Mouse (Mus musculus) testis, adult 2 months (tissue): Measurements from ENCODE around the gene Prop1.

Source experiments
- CTCF ChIP-seq: fragments of 200-500 bp; IDR thresholded peaks from 2 replicates; pipeline ENCODE4 v1.5.1; 2012; ENCODE audit warnings: low read depth, mild to moderate bottlenecking, inconsistent platforms, low read length, moderate library complexity; ENCODE audit not compliant: control insufficient read depth, insufficient read depth, insufficient replicate concordance
- POLR2A ChIP-seq: fragments of 200-500 bp; IDR thresholded peaks from 2 replicates; pipeline ENCODE4 v1.6.1; 2012; ENCODE audit warnings: low read depth, mild to moderate bottlenecking, inconsistent platforms, low read length, moderate library complexity; ENCODE audit not compliant: control insufficient read depth

DNA sequence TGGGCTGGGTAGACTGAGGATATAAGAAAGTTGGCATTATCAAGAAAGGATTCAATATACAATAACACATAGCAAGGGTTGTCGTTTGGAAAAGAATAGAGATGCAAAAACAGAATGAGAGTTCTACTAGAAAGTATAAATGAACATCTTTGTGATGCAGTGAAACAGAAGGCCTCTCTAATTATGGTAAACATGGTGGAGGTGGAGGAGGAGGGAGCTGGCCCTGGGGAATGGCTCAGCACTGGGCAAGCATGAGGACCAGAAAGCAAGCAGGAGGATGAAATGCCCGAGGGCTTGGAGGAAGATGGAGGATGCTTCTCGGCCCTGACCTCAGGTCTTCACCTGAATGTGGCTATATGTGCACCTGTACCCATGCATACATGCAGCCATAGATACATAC, 39.1 kb downstream of the Prop1 start:
- TF ChIP-seq POLR2A (no peak), CTCF (no peak)
